Mouse (Mus musculus) CD4-positive helper T cell, adult 2 months (primary cell): Measurements from ENCODE around the gene Gc.

Experiments
- DNase-seq: peaks from one replicate; pipeline ENCODE4 v3.0.0-alpha.2; 2012; ENCODE audit warnings: low read depth, missing footprints, low spot score

Gc gene

DNA sequence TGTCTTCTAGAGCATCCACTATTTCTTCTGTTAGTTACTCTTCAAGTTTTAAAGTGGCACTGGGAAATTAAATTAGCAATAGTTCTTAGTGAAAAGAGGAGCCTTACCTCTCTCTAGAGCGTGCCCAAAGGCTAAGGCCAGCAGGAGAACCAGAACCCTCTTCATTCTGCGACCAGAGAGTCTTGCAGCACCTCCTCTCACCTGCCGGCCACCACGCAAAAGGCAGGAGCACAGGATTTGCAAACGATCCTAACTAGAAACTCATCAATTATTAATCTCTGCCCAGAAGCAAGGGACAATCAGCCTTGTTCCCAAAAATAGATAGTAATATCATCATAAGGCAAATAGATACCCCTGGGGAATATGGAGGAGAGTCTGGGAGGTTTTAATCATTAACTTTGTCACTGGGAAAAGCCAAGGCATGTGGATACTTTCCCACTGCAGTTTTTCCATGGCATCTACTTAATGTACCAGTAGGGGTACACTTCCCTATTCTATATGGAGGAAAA is at the start of gene Gc:
Gene Gc (minus strand): TSS at position 345 of the 509 bp plus-strand sequence.
- no peak for DNase-seq

DNA sequence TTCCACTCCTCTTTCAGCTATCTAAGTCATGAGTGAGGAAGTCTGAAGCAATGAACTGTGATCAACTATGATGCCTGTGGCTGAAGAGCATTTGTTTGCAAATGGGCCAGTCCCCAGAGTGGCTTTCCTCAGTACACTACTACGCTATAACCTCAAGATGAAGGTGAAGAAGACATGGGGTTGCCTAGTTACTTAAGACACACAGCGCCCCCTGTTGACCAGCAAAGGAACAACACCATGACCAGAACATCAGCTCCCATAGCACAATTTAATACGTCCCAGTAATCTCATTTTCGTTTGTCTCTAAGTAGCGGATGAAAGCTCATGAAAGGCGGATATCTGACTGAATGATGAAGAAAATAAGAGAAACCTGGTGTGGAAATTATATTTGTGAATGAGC is 42.5 kb upstream of the Gc start:
- DNase-seq: no peak

DNA sequence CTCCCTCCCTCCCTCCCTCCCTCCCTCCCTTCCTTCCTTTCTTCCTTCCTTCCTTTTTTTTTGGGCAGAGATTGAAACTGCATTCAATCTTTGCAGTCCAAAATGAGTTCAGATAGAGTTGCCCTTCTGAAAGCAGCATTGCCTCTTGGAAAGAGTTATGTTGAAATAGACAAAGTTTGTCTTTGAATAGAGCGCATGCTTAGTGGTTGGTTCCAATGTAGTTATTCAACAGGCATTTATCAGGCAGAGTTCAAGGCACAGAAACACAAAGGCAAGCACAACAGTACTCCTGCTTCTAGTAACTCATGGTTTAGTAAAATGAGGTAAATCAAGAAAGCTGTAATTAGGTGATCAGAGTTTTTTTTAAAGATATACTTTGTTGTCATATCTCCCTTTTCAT is 34.9 kb upstream of the Gc start:
- DNase-seq: no peak

DNA sequence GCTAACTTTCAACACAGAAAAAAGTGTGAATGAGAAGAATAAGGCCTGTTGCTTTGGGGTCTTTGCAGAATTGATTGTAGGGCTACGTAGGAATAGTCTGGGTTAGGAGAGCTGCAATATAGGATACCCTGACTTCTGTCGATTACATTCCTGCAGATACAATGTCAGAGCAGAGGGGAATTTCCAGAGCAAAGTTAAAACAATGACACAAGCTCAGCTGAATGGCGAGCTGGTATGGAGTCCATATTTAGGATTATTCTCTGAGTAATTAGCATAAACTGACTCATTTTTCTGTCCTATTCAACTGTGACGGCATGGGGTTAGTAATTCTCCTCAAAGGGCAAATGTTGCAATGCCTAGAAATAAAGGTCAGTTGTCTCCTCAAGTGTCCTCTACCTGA is 12.8 kb upstream of the Gc start:
- DNase-seq: no peak

DNA sequence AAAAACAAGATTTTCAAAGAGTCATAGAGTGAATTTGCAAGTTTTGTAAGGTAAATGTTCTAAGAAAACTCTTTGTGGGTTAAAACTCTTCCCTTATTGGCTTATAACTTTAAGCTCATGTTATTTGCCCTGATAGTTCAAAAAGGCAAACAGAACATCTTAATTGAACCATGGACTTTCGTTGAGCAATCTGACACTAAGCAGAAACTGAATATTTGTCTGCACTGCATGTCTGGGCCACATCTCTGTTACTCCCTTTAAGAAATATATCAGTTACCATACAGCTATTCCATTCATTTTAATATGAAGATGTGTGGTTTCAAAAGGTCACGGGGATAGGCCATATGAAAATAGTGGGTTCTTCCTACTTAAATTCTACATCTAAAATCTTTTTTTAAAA is 10.2 kb upstream of the Gc start:
- no peak for DNase-seq

DNA sequence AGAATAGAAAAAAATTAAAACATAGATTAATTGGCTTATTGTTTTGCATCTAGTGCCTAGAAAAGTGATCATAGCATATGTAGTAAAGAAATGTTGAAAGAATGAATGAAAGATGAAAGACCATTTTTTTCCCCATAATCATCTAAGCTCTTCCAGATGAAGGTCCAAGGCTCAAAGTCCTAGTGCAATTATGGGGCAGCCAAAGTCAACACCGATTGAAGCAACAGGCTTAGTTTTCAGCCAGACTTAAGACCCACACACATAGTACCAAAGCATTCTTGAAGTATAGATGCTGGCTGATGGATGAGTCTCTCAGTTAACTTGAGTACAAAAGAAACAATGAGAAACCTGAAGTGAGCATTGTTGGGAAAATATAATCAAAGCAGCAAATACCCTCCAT is 9.3 kb upstream of the Gc start:
- no peak for DNase-seq

DNA sequence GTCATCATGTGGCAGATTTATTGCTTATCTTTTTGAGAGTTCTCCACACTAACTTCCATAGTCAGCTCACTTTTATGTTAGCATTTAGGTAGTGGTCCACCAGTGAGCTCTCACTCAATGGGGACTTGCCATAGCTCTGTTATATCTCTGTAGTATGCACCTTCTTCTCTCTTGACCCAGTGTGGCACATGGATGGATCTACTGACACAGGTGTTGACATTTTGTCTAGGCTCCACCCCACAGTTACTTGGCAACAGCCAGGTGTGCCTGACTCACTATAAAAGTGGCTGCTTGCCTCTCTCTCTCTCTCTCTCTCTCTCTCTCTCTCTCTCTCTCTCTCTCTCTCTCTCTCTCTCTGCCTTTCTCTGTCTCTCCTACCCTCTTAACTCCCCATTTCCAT is 8.6 kb upstream of the Gc start:
- DNase-seq: no peak

DNA sequence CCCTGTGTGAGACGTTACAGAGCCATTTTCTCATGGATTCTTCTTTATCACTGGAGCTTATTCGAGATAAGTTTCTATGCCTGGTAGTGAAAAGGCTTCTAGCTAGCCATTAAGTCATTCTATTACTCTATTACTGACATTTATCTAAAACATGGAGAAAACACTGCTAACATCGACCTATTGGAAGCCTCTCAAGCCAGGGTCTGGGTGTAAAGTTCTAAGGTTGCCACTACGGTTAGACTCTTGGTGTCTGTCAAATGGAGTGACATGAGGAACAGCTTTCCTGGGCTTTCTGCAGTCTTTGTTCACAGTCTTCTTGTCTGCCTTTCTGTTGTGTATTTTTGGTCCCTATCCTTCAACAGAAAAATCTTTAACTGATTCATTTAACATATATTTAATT is 4.1 kb upstream of the Gc start:
- no peak for DNase-seq

DNA sequence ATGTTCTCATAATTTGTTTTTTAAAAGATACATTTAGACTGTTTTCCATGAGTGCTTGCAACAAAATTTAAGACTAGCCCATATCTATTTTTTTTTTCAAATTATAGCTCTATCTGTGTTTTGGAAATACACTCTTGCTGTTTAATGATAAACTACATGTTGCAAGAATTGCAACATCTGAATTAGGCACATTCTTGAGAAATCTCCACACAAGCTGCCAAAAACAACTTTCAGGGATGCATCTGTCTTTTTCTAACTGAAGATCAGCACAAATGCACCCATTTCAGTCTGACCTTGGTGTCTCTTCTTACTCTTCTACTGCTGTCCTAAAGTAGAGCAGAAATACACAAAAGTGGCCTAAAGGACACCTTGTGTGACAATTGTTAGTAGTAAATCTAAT is 1.9 kb upstream of the Gc start:
- DNase-seq: no peak

DNA sequence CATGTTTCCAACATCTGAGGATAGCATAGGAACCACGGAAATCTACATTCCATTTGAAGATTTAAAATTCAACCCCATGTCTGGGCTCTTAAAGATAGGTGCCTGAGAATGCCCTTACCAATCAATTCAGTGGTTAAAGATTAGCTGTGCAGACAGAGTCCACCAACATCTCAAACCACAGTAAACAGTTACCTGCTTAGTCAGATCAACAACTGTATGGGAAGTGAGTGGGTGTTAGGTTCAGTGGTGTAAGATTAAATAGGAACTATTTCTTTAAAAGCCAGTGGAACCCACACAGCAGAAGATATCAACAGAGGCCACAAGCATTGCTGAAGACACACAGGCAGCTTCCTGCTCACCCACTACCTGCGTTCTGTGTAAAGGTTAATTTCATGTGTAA is 1.3 kb upstream of the Gc start:
- DNase-seq: no peak

DNA sequence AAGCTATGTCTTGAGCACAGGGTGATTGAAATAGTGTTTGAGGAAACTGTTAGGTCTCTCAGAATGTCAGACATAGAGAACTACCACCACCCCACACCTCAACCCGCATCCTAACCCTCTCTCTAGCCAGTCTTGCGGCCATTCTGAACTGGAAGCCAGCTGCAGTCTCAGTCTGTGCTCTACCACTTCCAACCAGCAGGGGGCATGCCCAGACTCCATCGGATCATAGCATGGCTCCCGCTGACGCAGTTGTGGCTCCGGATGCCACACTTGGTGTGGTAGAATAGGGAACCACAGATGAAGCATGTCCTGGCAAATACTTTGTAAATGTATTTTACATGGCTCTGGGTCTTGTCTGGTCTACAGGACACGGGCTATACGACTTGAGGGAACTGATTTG is 2.2 kb downstream of the Gc start:
- DNase-seq: no peak

DNA sequence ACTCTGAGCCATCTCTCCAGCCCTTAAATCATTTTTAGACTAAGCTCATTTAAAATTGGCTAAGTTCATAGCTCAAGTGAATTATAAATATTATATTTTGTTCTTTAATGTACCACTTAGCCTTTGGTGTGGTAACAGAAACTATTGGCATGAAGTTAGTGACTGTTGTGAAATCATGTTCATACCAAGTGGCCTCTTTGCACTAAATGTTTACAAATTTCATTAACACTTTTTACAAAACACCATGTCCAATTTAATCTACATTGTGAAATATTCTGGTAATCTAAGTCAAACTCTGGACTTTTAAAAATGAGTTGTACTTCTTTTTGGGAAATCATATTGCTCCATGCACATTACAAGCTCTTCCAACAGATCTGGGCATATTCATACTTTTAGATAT is 6.9 kb downstream of the Gc start:
- no peak for DNase-seq

DNA sequence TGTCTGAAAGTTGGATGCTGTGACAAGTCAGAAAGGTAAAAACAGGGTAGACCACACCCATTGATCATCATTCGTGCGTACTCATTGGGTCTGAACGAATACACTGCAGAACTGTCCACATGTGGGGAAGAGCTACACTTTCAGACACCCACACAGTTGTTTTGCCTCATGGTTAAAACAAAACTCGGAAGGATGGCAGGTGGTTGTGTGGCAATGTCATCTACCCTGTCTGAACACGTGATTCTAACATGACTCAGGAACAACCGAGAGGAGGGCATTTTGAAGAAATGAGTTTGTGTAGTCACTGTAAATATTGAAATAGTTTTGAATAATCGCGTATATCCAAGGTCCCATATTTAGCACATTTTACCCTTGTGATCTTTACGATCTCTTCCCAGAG is 8.4 kb downstream of the Gc start:
- no peak for DNase-seq

DNA sequence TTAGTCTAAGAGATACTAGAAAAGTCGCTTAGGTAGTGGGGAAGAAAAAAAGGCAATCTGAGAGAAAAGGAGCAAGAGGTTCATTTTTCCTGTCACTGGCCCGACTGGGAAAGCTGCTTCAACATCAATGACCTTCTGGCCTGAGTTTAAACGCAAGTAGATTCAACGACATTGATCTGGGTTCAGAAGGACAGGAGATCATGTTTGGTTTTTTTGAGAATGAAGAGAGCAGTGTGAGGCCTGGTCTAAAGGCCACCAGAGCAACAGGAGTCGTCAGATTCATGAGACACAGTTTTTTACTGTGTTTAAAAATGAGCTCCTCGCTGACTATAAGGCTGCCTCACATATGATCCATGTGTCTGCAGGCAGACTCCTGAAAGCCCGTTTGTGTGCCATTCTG is 9.7 kb downstream of the Gc start:
- DNase-seq: no peak

DNA sequence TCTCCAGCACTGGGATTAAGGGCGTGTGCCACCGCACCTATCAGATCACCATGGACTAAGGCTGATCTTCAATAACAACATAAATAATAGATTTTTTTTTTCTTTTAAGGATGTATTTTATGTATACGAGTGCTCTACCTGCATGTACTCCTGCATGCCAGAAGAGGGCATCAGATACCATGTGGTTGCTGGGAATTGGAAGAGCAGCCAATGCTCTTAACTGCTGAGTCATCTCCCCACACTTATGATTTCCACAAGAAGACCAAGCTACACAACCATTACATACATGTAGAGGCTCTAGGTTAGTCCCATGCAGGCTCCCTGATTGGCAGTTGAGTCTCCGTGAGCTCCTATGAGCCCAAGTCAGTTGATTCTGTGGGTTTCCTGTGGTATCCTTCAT is 13.3 kb downstream of the Gc start:
- DNase-seq: no peak

DNA sequence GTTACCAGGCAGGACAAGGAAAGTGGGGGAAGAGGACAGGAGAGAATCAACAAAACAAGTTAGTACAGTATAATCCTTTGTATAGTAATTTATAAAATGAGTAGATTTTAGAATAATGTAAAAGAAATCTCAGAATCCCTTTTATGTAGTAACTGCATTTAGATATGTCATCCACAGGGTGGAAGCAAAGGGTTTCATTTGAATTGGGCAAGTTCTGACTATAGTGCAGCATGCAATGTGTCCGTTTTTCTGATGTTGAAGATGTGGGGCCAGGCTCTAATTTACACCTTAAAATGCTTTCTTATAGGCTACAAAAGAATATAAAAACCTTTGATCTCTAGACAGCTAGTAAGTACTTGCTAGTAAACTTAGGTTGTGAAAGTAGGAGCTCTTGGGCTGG is 46.2 kb downstream of the Gc start:
- no peak for DNase-seq

DNA sequence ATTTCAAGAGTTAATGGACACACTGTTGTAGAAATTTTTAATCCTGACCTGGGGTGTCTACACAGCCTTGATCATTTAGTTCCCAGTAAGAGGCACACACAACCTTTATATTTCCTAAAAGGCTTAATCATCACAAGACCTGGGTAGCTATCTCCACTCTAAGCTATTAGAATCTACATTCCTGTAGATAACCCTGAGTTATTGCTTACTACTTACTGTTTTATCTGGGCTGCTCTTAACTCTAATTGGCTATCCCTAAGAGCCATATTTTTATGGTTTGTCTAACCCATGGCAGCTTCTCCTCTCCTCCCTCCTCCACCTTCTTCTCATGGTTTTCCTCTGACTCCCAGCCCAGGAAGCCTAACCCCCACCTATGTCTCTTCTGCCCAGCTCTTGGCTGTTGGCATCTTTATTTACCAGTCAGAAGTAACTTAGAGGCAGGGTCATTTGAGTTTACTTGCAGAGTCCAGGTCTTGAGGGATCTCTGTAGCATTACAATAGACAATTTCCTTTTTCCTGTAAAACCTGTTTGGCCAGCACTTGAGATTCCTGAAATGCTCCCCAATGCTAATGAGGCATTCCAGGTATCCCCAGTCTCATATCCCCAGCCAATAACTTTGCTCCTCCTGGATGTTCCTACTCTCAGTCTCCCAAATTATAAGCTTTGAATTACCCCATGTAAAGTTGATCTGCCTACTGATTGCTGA is 50.2 kb downstream of the Gc start:
- no peak for DNase-seq

DNA sequence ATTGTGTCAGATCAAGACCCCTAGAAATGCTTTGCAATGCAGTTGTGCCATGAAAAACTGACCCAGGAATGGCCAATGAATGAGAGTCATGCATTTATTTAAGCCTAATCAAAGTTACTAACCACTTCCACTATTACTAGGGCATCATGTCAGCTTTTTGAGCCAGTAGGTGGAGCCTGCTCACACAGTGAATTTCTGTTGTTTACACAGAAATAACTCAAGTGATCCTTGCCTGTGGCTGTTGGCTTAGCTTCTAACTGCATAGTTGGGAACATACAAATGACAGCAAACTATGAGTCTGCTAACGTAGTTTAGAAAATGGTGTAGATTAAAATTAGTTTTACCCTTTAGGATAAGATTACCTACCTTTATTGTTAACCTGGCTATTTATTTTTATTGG is 52.6 kb downstream of the Gc start:
- DNase-seq: no peak

DNA sequence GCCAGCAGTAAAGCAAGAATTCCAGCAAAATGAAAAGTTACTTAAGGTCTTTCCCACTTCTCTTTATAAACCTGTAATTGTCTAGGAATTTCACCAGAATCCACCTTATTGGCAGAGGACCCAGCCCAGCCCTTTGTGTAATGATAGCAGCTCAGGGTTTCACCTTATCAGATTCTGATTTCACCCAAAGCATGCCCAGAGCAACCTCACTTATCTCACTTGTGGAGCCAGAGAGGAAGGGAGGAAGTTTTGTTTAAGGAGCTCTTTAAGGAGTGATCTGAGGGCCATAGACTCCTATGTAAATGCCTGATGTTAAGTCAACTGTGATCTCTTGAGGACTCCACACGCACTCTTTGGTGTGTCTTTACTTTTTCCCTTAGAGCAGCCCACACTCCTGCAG is 67.3 kb downstream of the Gc start:
- DNase-seq: no peak

DNA sequence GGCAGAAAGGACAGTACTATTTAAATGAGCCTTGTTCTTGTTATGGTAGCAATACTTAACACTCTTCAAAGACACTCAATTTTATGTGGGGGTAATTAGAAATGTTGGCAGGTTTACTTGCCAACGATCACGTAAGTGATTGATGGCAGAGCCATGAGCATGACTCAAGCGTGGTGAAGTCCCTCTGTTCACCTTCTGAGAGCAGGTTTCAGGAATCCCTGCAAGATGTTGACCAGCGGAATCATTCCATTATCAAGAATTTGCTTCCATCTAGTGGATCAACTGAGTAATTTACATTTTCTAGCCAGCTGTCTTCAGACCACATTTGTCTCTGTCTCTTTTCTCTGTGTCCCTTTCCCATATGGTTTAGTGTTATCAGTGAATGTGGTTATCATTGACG is 73.5 kb downstream of the Gc start:
- DNase-seq: peak; percentile 3

DNA sequence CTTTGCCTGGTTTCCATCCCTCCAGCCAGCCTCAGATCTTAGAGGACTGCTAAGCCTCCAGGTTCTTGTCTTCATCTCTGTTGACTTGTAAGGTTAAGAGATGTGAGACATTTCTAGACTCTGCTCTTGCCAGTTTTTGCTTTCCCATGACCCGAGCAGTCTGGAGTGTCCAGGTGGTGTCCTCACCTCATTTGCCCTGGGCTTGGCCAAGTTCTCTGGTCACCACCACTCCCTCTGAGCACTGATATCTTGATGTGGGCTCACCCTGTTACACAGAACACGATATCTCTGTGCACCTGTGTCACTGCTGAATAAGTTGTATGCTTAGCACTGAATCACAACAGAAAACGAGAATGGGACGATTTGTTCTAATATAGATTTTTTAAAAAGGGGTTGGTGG is 76.4 kb downstream of the Gc start:
- DNase-seq: no peak

DNA sequence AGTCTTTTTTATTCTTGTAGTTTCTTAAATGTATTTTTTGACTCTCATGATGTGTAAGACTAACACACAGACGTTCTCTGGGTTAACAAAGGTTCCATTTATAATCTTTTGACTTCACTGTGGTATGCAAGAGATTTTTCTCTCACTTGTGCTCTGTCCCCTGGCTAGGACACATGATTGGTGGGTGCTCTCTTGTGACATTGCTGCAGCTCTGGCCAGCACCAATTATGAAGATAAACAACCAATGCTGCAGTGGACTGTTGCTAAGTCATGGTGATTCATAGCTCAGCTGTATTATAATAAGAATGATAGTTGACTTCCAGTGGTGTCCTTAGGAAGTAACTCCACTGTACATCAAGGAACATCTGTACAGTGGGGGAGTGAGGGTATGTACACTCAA is 87.6 kb downstream of the Gc start:
- DNase-seq: no peak

DNA sequence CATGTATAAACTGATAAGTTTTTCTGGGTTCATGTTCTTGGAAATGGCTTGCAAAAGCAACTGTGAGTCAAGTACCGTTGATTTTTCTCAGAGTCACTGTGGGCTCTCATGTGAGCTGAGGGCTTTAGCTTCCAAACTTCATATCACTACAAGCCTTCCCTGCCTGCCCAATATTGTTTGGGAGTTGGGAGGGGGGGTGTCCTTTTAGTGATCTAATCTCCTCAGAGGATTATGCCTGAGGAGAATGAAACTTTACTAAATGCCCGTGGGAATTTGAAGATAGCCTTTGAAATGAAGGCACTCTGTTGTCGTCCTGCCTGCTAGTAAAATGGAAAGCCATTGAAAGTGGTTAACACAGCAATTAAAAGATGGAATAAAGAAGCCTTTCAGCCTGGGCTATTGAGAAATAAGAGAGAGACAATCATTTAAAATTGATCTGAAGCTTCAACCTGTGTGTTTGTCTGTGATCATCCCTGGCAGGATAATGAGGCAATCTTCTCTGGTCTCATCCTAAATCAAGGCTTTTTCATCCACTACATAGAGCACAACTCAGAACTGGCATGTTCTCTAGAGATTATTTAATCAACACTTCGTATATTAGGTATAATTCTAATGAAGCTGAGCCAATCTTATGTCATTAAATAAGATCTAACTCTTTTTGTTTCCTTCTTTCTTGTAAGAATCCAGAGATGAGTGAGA is 89.5 kb downstream of the Gc start:
- DNase-seq: no peak
